Mouse (Mus musculus) embryonic facial prominence, embryonic 13.5 days (tissue): ENCODE measurements around the gene Gm26965. TPM values are rescaled to one million over a fixed set of nuclear protein-coding genes. Genes with fewer than 3 reads are reported as not detected.
A peak's percentile ranks its signal among the peaks of the same experiment; 100 is the strongest.
"Not testable (repeated sequence)": the region's sequence is repeated elsewhere in the genome, so short reads cannot be mapped to it uniquely, and the experiment has no call there.

ENCODE experiments used
- ATAC-seq: fragments of 200-750 bp; cut with Nextera tagmentation; 2 replicates; pipeline ENCODE4 v1.8.0; 2017; ENCODE audit warnings: low read depth; ENCODE audit not compliant: insufficient number of reproducible peaks, insufficient read depth, low FRiP score, low TSS enrichment
- H3K27ac ChIP-seq: fragments of 300-500 bp; sonication (generic); 2 replicates; pipeline ENCODE4 v1.5.1; 2015; ENCODE audit warnings: moderate library complexity, mild to moderate bottlenecking, inconsistent platforms
- H3K27me3 ChIP-seq: fragments of 300-500 bp; sonication (generic); 2 replicates; pipeline ENCODE4 v1.6.1; 2015; ENCODE audit warnings: mild to moderate bottlenecking, inconsistent platforms
- H3K36me3 ChIP-seq: fragments of 300-500 bp; sonication (generic); 2 replicates; pipeline ENCODE4 v1.6.1; 2015; ENCODE audit warnings: mild to moderate bottlenecking, inconsistent platforms
- H3K4me1 ChIP-seq: fragments of 300-500 bp; sonication (generic); 2 replicates; pipeline ENCODE4 v1.6.1; 2015; ENCODE audit warnings: inconsistent platforms
- H3K4me2 ChIP-seq: fragments of 300-500 bp; sonication (generic); 2 replicates; pipeline ENCODE4 v1.6.1; 2015; ENCODE audit warnings: moderate library complexity, mild to moderate bottlenecking, inconsistent platforms
- H3K4me3 ChIP-seq: fragments of 300-500 bp; sonication (generic); 2 replicates; pipeline ENCODE4 v1.5.1; 2015; ENCODE audit warnings: mild to moderate bottlenecking, inconsistent platforms
- H3K9ac ChIP-seq: fragments of 300-500 bp; sonication (generic); 2 replicates; pipeline ENCODE4 v1.6.1; 2015; ENCODE audit warnings: mild to moderate bottlenecking, inconsistent platforms
- H3K9me3 ChIP-seq: fragments of 300-500 bp; sonication (generic); 2 replicates; pipeline ENCODE4 v1.6.1; 2016; ENCODE audit warnings: inconsistent platforms
- WGBS: fragments of 180-500 bp; shearing (Covaris S2); methylation state at CpG from one replicate; pipeline ENCODE4 v1.1.7; 2015; ENCODE audit warnings: mixed read lengths; 5-methylcytosine and 5-hydroxymethylcytosine counted together
- polyA plus RNA-seq: library from polyadenylated mRNA; unstranded; fragments of >200 nt; fragmentation: Nextera tagmentation; extraction: Ambion mirVana; gene quantifications from 2 replicates; pipeline ENCODE4 v1.2.1, GENCODE M21; 2015

Gene Gm26965
- polyA plus RNA-seq, 1 experiment from 2014 or later = not detected

DNA sequence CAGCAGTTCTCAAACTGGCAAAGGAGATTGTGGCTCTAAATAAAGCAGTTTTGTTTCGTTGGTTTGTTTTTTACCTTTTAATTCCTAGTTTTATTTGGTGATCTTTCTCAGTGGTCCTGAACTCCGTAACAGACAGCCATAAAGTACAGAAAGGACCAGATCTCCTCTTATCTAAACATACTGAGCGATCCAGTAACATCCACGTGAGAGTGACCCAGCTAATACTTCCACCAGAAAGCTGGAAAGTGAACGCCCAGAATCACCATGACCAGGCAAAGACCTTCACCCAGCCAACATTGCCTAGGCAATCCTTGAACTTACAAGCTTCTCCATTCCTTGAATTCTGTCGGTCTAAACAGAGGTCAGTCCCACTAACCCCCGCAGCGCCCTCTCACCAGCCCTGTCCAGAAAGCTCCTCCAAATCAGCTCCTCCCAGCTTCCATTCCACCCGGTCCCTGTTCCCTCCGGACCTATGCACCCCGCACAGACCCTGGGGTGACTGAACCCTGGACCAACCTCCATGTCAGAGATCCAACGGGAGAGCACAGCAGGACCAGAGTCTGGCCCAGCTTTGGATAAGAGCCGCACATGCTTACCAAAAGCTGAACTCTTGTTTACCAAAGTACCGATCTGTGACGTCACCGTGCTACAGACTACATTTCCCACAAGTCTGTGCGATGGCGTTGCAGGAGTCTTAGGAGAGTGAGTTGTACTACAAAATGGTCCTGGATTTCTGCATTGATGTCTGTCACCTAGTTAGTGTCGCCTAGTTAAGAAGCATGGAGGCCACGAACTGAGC is 42.1 kb downstream of the Gm26965 start, which contains the start of gene Zfp874b:
Gene Zfp874b, minus strand, starts transcription at position 634 of the 799 bp plus-strand sequence.
- WGBS = 5% methylated on average over 20 of the region's 20 CpGs
- Histone ChIP-seq H3K27ac (peak within 1 kb of the TSS; percentile 28; the same call in 1 of the 2 replicates), H3K4me3 (peak within 1 kb of the TSS; percentile 65), H3K9me3 (peaks cover 1% of the 10 kb centered on the region; the same call in 1 of the 2 replicates), H3K27me3 (no peaks in the 10 kb centered on the region), H3K9ac (peak within 1 kb of the TSS; percentile 74), H3K4me1 (peaks cover 6% of the 10 kb centered on the region), H3K36me3 (peaks cover 26% of the 10 kb centered on the region), H3K4me2 (peak within 1 kb of the TSS; percentile 70)
- peak; percentile 88 for ATAC-seq

- Histone ChIP-seq H3K4me2 (no peak overlapping the region), H3K4me1 (peaks cover 6% of the 10 kb centered on the region), H3K9me3 (no peaks in the 10 kb centered on the region; the same call in 1 of the 2 replicates), H3K27me3 (no peaks in the 10 kb centered on the region), H3K9ac (no peak overlapping the region), H3K4me3 (no peak overlapping the region), H3K27ac (no peak overlapping the region), H3K36me3 (peaks cover 14% of the 10 kb centered on the region)
- no peak for ATAC-seq
- 66% methylated on average over 4 of the region's 4 CpGs for WGBS
Observed at GRCm38 (mm10) chr13:67481528-67481927, 44.4 kb downstream of the Gm26965 start.

GRCm38 (mm10) chr13:67469274-67469673 is 56.7 kb downstream of the Gm26965 start:
- no peak for ATAC-seq
- WGBS = 86% methylated on average over 3 of the region's 3 CpGs
- no peak overlapping the region for H3K4me2 ChIP-seq
- no peak overlapping the region for H3K4me3 ChIP-seq
- peaks cover 5% of the 10 kb centered on the region; the same call in 1 of the 2 replicates for H3K9me3 ChIP-seq
- H3K27ac ChIP-seq = no peak overlapping the region
- H3K9ac ChIP-seq = no peak overlapping the region
- peaks cover 34% of the 10 kb centered on the region for H3K36me3 ChIP-seq
- no peaks in the 10 kb centered on the region for H3K27me3 ChIP-seq
- no peaks in the 10 kb centered on the region for H3K4me1 ChIP-seq

- H3K4me3 ChIP-seq, H3K36me3 ChIP-seq, H3K27me3 ChIP-seq, H3K4me2 ChIP-seq, H3K9me3 ChIP-seq, H3K9ac ChIP-seq, H3K4me1 ChIP-seq, ATAC-seq, H3K27ac ChIP-seq: not testable (repeated sequence)
- 80% methylated on average over 3 of the region's 5 CpGs for WGBS
Observed at GRCm38 (mm10) chr13:67463506-67464185, 62.3 kb downstream of the Gm26965 start.

DNA sequence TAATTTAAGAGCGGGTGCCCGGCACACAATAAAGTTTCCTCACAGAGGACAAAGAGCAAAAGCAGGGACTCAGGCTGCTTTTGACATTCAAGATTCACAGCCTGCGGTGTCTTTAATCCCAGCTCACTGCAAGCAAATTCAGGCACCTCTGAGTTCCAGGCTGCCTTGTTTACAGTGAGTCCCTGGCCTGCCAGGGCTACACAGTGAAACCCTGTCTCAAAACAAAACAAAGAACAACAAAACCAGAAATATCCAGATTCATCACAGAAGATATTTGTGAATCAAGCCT is 74.0 kb downstream of the Gm26965 start:
- H3K4me2 ChIP-seq = peak overlapping the region; percentile 73
- H3K4me3 ChIP-seq = peak overlapping the region; percentile 61
- 5% methylated on average over 3 of the region's 3 CpGs for WGBS
- peak overlapping the region; percentile 67 for H3K9ac ChIP-seq
- peaks cover 10% of the 10 kb centered on the region for H3K36me3 ChIP-seq
- H3K9me3 ChIP-seq = no peaks in the 10 kb centered on the region
- ATAC-seq = no peak
- 0 out of 2 replicates have a peak overlapping the region, but pooled peaks have one; percentile 44 for H3K27ac ChIP-seq
- 0 out of 2 replicates have a peak, but pooled peaks cover 3% of the 10 kb centered on the region for H3K4me1 ChIP-seq
- no peaks in the 10 kb centered on the region for H3K27me3 ChIP-seq

DNA sequence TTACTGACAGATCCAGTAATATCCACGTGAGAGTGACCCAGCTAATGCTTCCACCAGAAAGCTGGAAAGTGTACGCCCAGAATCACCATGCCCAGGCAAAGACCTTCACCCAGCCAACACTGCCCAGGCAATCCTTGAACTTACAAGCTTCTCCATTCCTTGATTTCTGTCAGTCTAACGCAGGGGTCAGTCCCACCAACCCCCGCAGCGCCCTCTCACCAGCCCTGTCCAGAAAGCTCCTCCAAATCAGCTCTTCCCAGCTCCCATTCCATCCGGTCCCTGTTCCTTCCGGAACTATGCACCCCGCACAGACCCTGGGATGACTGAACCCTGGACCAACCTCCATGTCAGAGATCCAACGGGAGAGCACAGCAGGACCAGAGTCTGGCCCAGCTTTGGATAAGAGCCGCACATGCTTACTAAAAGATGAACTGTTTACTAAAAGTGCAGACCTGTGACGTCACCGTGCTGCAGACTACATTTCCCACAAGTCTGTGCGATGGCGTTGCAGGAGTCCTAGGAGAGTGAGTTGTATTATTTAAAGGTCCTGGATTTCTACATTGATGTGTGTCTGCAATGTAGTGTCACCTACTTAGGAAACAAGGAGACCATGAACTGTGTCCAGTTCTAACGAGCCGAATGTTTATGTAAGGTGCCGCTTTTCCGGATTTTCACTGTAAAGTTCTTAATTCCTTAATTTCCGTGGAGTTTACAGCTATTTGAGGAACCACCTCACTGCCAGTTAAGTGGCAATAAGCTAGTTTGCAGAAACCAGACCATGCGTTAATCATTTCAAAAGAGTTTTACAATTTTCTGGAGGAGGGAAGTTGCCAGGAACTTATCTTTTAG is 74.6 kb downstream of the Gm26965 start, which contains the start of gene Zfp874a:
Gene Zfp874a, minus strand, starts transcription at position 453 of the 849 bp plus-strand sequence.
- Histone ChIP-seq H3K27me3 (no peaks in the 10 kb centered on the region), H3K9me3 (no peaks in the 10 kb centered on the region), H3K4me1 (0 out of 2 replicates have a peak, but pooled peaks cover 3% of the 10 kb centered on the region), H3K4me2 (peak within 1 kb of the TSS; percentile 73), H3K36me3 (peaks cover 16% of the 10 kb centered on the region), H3K27ac (peak within 1 kb of the TSS; percentile 44; the same call in 1 of the 2 replicates), H3K4me3 (peak within 1 kb of the TSS; percentile 61), H3K9ac (peak within 1 kb of the TSS; percentile 67)
- peak; percentile 90 for ATAC-seq
- WGBS = 1% methylated on average over 20 of the region's 20 CpGs

Other genes starting within 250 kb of the Gm26965 start
- 1.9 and 2.1 TPM in 2 replicates for gene Zfp458, start 247.7 kb downstream of the Gm26965 start, polyA plus RNA-seq
- gene Zfp457, start 219.7 kb downstream of the Gm26965 start, polyA plus RNA-seq = 0.41 and 1.1 TPM in 2 replicates
- 1.7 and 2.5 TPM in 2 replicates for gene Zfp595, start 193.6 kb downstream of the Gm26965 start, polyA plus RNA-seq
- not detected in 2 replicates for gene Gm28044, start 165.6 kb downstream of the Gm26965 start, polyA plus RNA-seq
- gene Zfp953, start 165.5 kb downstream of the Gm26965 start, polyA plus RNA-seq = 1.0 TPM in 2 replicates
- 0.39 TPM in 1 of 2 replicates, not detected in the other for gene Gm28041, start 150.4 kb downstream of the Gm26965 start, polyA plus RNA-seq
- gene Zfp456, start 150.3 kb downstream of the Gm26965 start, polyA plus RNA-seq = 1.3 and 1.6 TPM in 2 replicates
- gene Zfp429, start 126.3 kb downstream of the Gm26965 start, polyA plus RNA-seq = 7.0 and 7.8 TPM in 2 replicates
- gene Zfp459, start 104.7 kb downstream of the Gm26965 start, polyA plus RNA-seq = 1.2 and 1.6 TPM in 2 replicates
- gene Zfp874a, start 74.5 kb downstream of the Gm26965 start, polyA plus RNA-seq = 10.4 and 12.8 TPM in 2 replicates
- gene Zfp874b, start 41.9 kb downstream of the Gm26965 start, polyA plus RNA-seq = 3.8 and 5.2 TPM in 2 replicates
- 19.5 and 21.9 TPM in 2 replicates for gene Zfp58, start 25.6 kb downstream of the Gm26965 start, polyA plus RNA-seq
- gene Zfp87, start within 50 bp of the Gm26965 start, polyA plus RNA-seq = 23.9 and 25.1 TPM in 2 replicates
- gene Zfp748, start 27.7 kb upstream of the Gm26965 start, polyA plus RNA-seq = 13.7 and 16.7 TPM in 2 replicates
- gene Zfp729b, start 83.6 kb upstream of the Gm26965 start, polyA plus RNA-seq = 4.7 and 5.4 TPM in 2 replicates
- gene Gm49345, start 111.6 kb upstream of the Gm26965 start, polyA plus RNA-seq = not detected in 2 replicates
- gene Zfp729a, start 111.6 kb upstream of the Gm26965 start, polyA plus RNA-seq = 3.0 and 3.5 TPM in 2 replicates
- 15.6 and 16.5 TPM in 2 replicates for gene Zfp738, start 160.9 kb upstream of the Gm26965 start, polyA plus RNA-seq
- gene Zfp65, start 203.0 kb upstream of the Gm26965 start, polyA plus RNA-seq = 7.7 and 8.6 TPM in 2 replicates
- 6.0 and 6.4 TPM in 2 replicates for gene Zfp85, start 229.1 kb upstream of the Gm26965 start, polyA plus RNA-seq